Mouse (Mus musculus): ENCODE measurements around the gene Atxn1l. TPM values are rescaled to one million over a fixed set of nuclear protein-coding genes. Genes with fewer than 3 reads are reported as not detected.

The Atxn1l gene
- total RNA-seq, 2 experiments from 2014 or later: 8.7 to 13.7 TPM

DNA sequence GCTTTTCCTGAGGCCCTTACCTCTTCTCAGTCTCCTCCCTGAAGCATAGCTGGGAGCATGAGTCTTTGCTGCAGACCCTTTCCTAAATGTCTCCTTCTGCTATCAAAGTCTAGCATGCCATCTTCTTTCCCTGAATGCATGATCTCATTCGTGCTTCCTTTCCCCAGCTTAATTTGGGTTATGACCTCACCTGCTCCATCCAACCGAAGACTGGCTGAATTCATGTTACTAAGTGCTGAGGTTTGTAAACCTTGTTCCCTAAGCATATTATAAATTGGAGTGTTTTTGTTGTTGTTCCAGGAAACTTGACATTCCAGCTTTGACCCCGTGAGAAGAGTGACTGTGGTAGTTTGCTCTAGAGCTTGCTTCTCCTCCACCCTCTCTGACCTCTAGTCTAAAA lies 3.5 kb downstream of the Atxn1l start:
- no peak for ATAC-seq (replicated peaks; ENCODE audit: poor library complexity)

DNA sequence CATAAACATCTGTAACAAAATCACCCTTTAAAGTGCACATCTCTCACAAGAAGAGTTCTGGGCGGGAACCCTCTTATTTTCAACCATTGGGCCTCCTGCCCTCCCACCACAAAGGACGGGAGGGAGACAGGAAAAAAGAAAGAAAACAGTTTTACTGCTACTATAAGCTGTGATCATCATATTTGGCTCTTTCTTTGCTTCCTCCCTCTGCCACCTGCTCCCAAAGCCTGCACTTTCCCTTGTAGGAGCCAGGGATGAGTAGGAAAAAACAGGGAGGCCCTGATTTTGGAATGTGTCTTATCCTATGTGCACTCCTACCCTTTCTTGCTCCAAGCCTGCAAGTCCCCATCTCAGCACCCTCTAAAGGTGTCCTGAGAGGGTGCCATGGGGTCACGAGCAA lies 6.5 kb downstream of the Atxn1l start:
- no peak for ATAC-seq (replicated peaks; ENCODE audit: poor library complexity)

DNA sequence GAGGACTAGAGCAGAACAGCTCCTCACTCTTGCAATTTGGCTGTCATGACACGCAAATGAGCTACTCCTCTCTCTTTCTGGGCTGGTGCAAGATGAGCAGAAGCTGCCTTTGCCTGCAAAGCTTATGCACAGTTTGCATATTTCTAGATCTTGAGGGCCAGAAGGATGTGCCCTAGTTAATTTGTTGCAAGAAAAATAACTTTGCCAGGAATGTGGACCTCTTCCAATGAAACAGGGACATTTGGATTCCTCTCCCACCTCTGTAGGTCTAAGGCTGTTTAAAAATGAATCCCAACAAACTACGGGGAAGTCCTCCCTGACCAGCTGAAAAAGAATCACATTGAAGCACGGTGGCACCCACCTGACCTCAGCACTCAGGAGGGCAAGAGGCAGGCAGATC lies 12.4 kb downstream of the Atxn1l start:
- no peak for ATAC-seq (replicated peaks; ENCODE audit: poor library complexity)

DNA sequence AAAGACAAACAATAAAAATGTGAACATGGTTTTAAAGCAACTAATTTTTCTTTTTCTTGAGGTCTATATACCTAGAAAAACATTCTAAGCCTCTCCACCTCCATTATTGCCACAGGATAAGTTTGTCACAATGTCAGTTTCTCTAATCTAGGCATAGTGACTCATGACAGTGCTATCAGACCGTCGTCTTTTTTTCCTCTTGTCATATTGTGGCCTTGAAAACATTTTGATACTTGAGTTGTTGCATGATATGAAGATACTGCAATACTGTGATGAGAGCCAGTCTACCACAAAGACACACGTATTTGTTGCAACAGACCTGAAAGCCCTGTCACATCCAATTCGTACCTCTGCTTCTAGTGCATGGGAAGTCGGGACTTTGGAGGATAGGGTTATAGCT lies 22.6 kb downstream of the Atxn1l start:
- ATAC-seq (replicated peaks; ENCODE audit: poor library complexity): no peak

DNA sequence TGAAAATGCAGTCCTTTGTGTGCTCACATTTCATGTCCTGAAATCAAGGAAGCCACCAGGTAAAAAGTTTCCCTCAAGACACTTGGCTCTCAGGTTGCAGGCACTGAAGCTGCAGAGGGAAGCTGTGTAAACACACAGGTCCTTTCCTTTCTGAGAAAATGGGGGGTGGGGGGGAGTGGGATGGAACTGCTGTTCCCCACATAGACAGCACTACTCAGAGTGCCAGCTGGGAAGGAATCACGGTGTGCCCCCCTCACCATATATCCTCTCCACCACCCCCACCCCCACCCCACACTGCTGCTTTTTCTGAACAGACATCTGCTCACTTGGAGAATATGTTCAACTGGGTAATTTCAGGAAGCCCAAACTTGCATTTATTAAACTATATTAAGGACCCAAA lies 25.0 kb downstream of the Atxn1l start:
- no peak for ATAC-seq (replicated peaks; ENCODE audit: poor library complexity)

DNA sequence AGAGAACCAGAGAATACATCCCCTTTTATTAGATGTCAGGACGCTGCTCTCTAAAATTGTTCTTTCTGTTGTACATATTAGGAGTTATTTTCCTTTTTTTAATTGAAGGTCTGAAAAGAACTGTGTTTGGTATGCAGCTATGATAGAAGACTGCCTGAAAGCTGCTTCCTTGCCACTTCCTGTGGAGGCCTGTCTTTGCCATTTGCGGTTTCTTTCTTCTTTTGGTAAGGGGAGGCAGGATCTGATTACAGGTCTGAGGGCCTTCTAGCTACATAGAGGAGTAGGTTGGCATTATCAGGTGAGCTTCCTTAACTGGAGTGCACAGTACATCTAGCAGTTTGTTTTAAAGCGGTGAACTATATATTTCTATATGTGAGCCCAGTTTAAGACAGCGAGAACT lies 29.6 kb downstream of the Atxn1l start:
- ATAC-seq (replicated peaks; ENCODE audit: poor library complexity): no peak

DNA sequence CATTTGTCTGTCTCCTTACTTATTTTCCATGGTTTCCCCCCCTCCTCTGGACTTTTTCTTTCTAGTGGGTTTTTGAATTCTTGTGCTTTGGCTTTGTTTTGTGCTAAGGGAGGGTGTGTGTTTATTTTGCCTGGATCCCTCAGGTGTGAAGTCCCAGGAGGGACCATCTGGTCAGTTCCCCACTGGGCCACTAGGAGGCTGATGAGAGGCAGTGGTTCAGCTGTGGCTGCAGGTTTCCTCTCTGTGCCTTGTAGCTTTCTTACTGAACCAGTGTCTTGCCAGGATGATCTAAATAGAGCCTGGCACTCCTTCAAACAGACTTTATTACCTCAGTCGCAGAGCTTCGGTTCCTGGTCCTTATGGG lies 30.7 kb downstream of the Atxn1l start:
- ATAC-seq (replicated peaks; ENCODE audit: poor library complexity): peak; percentile 73

DNA sequence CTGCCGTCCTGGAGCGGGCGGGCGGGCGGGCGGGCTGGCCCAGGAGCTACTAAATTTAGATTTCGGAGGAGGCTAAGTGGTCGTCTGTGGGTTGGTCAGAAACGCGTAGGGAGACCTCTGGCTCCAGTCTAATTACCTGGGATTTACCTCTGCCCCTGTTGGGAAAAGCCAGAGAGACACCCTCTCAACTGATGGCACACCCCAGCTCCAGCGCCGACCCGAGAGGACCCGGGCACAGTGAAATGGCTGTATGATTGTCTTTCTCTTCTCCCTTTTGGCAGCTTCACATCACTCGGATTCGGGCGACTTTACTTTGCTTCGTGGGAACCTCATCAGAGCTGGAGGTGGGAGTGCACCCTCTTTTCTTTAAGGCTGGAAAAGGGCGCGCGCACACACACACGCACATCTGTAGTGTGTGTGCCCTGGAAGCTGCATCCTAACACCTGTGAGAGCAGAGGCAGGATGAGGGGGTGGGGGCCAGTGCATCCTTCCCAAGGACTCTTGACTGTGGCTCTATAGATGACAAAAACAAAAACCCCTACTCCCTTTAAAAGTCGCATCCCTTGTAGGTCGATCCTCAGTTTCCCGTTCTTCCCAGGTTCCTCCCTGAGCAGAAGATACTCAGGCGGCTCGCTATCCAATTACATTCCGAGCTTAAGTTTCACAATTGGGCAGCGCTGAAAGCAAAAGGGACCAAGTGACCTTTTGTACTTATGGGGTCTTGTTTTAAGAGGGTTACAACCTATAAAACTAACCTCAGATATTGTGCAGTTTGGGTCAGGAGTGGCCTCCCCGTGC lies 31.3 kb downstream of the Atxn1l start:
- no peak for ATAC-seq (replicated peaks; ENCODE audit: poor library complexity)

DNA sequence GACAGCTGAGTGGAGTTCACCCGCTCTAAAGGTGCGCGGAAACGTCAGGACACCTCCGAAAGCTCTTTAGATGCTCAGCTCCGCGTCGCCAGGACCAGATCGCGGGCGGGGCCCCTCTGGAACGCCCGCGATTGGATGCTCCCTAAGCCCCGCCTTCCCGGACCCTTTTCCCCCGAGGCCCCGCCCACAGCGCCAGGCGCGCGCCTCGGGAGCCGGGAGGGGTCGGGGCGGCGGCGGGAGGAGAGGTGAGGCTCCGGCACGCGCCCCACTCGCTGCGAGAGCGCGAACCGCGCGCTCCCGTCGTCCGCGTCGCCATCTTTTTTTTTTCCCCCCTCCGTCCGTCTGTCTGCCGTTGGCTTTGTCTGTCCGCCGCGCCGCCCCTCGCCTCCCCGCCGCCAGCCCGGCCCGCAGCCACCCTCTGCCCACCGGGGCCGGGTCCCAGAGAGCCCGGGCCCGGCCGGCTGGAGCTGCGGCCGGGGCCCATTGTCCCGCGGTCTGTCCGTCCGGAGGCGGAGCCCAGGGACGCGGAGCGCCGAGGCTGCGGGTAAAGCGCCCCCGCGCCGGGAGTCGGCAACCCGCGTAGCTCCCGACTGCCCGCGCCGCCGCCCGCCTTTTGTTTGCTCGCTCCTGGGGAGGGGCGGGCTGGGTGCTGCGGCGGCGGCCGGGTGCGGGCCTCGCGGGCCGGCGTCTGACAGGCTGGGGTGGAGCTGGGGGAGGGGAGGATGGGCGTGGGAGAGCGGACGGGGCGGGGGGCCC lies 32.0 kb downstream of the Atxn1l start, which contains the start of gene Zfp821:
Gene Zfp821, plus strand, starts transcription at position 227 of the 756 bp plus-strand sequence.
- peak; percentile 87 for ATAC-seq (replicated peaks; ENCODE audit: poor library complexity)

DNA sequence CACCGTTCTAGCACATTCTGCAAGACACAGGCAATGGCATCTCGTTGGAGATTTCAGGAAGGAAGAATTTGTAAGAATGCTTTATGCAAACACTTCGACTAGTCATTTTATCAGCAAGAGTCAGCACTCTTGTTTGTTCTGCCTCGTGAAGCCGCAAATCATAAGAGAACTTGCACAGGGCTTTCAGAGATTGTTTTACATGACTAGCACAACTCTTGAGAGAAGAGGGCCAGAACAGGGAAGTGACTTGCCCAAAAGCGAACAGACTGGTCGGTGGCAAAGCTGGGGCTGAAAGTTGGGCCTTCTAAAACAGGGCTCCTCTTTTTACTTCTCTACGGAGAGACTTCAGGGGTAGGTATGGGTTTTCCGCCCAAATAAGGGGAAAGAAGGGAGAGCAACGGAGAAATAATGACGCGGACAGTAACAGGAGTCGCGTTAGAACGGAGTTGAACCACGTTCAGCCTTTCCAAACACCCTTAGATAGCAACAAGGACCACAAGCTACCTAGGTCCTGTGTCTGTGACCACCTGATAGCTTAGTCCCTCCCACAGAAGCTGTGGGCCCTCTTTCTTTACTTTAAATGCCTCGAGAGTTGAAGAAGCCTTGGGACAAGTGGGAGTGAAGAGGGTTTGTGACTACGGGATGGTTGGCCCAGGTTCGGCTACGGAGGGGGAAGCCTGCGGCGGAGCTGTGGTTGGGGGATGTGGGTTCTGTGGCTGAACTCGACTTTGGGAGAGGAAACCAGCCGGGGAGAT lies 32.8 kb downstream of the Atxn1l start:
- peak; percentile 25 for ATAC-seq (replicated peaks; ENCODE audit: poor library complexity)

DNA sequence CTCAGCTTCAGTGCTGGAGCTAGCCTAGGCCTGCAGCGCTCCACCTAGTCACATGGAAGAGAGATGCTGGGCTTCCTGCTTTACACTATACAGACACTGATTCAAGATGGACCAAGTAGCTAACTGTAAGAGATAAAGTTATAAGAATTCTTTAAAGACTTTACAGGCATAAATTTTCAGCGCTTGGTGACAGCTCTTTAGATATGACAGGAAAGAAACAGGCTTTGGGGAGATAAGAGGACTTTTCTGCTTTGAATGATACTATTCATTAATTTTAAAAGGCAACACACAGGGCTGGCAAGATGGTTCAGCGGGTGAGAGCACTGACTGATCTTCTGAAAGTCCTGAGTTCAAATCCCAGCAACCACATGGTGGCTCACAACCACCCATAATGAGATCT lies 39.1 kb downstream of the Atxn1l start:
- ATAC-seq (replicated peaks; ENCODE audit: poor library complexity): no peak

DNA sequence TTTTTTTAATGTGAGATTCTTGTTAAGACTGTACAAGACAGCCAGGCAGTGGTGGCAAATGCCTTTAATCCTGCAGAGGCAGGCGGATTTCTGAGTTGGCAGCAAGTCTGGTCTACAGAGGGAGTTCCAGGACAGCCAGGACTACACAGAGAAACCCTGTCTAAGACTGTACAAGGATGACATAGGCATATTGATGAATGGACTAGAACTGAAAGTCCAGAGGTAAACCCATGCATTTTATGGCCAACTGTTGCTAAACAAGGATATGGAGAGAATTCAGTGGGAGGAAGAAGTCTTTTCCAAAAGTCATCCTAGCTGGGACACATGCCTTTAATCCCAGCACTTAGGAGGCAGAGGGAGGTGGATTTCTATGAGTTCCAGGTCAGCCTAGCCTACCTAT lies 39.8 kb downstream of the Atxn1l start:
- no peak for ATAC-seq (replicated peaks; ENCODE audit: poor library complexity)

DNA sequence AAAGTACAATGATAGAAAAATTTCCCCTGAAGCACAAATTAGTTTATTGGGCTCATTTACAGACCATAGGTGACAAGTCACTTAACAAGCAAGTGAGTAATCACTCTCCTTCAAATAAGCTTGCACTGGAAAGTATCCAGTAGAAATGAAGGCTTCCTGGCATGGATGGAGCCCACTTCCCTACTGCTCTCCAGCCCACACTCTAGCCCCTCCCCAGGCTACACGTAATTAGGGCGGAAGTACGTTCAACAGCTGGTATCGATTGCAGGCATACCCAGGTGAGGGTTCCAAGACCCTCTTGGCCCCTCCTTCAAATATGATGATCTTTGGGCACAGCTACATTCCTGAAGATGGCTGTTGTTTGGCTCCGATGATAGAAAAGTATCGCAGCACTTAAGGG lies 43.4 kb downstream of the Atxn1l start:
- no peak for ATAC-seq (replicated peaks; ENCODE audit: poor library complexity)

DNA sequence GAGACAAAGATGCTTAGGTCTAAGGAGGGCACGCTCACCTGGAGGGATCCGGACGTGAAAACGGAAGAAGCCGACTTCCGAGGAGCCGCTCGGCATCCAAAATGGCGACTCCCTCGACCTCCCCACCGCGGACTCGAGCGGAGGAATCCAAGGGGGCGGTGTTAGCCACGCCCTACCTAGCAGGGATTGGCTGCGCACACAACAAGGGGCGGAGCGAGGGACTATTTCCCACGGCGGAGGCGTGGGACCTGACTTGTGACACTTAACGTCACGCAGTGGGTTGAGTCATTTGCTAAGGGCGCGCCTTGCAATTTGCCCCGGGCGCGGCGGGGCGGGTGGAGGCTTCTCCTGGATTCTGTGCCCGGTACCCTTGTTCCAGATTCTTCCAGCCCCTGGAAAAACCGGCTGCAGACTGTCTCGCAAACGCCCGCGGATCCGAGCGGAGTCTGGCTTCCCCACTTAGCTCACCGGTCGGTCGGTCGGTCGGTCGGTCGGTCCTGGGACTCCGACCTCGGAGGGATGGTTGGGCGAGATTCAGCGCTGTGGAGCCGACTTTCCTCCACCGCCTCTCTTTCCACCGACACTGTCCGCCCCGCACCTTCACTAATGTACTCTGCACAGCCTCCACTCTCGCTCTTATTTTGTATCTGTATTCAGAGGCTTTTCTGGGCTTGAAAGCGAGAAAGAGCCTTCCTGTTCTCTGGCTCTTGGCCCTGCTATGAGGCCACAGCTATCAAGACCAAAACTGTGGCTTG lies 44.2 kb downstream of the Atxn1l start, which contains the start of gene Ist1:
Gene Ist1, minus strand, starts transcription at position 115 of the 755 bp plus-strand sequence.
- ATAC-seq (replicated peaks; ENCODE audit: poor library complexity): peak; percentile 92

DNA sequence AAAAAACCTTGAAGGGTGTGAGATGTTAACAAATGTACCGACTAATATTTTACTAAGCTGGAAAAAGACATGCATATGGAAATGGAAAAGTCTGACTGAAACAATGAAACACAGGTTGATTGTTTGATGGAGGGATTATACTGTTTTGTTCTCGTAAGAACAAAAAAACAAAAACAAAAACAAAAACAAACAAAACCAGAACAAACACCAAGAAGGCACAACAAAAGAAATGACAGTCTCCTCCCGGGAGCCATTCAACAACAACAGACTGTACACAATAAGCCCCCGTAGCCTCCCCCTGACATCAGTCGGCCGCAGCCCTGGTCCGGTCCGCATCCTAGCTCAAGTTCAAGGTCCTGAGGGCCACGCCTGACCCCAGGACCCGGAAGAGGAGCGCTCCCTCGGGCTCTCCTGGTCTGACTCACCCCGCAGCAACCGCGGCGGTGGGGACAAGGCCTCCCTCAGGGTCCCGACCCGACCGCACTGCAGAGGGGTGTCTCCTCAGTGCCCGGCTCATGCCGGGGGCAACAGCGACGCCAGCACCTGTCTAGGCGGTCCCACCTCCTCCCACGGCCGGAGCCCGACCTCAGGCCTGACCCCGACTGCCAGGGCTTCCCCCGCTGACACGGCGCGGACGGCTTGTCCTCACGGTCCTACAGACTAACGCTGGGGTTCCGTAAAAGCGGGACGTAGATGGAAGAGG lies 44.9 kb downstream of the Atxn1l start:
- ATAC-seq (replicated peaks; ENCODE audit: poor library complexity): peak; percentile 33

DNA sequence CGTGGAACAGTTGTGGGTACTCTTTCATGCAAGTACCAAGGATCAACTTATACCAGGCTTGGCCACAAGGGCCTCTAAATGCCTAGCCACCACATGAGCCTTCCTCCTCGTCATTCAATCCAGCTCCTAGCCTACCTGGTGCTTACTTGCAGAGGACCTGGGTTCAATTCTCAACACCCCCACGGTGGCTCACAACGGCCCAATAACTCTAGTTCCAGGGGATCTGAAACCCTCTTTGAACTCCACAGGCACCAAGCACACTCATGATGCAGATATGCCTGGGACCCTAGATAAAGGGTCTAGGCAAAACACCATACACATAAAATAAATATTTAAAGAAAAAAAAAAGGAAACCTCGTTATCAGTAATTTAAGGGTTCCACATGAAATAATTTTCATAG lies 45.8 kb downstream of the Atxn1l start:
- ATAC-seq (replicated peaks; ENCODE audit: poor library complexity): peak; percentile 50

DNA sequence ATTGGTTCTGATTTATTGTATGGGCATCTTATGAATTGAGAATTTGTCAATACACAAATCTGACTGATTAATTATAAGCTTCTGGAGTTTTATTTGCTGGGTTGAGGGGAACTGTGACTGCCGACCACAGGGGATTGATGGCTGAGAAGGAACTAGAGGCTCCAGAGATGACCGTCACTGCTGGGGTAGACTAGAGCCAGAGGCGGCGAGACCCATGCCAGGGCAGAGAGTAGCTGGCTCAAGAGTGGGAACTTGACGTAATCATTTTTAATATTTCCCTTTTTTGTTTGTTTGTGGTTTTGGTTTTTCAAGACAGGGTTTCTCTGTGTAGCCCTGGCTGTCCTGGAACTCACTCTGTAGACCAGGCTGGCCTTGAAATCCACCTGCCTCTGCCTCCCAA lies 50.3 kb downstream of the Atxn1l start:
- ATAC-seq (replicated peaks; ENCODE audit: poor library complexity): peak; percentile 69

DNA sequence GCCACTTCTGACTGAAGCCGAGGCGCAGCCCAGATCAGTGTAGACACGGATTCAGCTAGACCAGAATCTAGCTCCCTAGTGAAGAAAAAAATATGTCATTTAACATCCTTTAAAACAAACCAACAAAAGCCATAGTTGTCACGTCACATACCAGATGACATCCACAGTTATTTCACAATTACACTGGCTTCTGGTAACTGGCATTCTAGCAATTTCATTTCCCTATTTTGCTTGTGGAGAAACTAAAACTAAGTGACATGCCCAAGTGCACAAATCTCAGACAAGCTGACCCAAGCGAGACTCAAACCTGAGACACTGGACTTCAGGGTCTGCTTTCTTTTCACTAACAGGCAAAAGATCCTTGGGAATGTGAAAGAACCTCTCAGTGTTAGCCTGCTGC lies 55.4 kb downstream of the Atxn1l start:
- peak; percentile 92 for ATAC-seq (replicated peaks; ENCODE audit: poor library complexity)

DNA sequence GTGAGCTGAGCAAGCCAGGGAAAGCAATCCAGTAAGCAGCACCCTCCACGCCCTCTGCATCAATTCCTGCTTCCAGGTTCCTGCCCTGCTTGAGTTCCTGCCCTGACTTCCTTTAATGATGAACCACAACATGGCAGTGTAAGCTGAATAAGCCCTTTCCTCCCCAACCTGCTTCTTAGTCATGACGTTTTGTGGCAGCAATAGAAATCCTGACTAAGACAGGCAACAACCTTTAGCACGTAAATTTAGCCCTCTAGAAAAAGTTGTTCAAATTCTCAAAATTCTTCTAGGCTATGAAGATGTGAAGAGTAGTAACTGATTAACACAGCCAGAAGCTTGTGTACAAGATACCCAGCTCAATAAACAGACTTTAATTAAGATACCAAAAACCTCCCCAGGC lies 56.0 kb downstream of the Atxn1l start:
- no peak for ATAC-seq (replicated peaks; ENCODE audit: poor library complexity)

Measured in megakaryocyte progenitor cell, adult 5-6 weeks (primary cell).